Mouse (Mus musculus): ENCODE measurements around the gene Serpinb11.

Gene Serpinb11

GRCm38 (mm10) chr1:107360898-107361297 is at the start of gene Serpinb11:
Gene Serpinb11, plus strand, starts transcription at chr1:107361198.
- no peak for DNase-seq (ENCODE audit: low spot score)

DNA sequence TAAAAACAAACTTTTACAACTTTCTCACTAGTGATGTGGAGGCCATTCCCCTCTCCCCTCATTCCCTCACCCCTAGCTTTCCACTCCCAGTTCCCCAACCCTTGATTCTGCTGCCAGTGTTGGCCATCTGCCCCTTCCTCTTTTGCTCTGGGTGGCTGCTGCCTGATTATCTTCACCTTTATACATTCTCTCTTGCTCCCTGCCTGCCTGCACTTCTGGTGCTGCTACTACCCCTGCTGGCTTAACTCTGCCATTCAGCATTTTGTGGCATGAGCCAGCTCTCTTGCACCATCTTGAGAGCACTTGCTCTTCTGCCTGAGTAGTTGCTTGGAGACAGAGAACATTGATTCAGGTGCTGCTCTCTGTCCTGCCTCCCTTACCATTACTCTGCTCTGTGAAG is 15.0 kb upstream of the Serpinb11 start:
- DNase-seq (ENCODE audit: low spot score) = peak; percentile 5

- no peak for DNase-seq (ENCODE audit: low spot score)
Measured at GRCm38 (mm10) chr1:107346788-107347187, 14.2 kb upstream of the Serpinb11 start.

GRCm38 (mm10) chr1:107350392-107350791 is 10.6 kb upstream of the Serpinb11 start:
- no peak for DNase-seq (ENCODE audit: low spot score)

DNA sequence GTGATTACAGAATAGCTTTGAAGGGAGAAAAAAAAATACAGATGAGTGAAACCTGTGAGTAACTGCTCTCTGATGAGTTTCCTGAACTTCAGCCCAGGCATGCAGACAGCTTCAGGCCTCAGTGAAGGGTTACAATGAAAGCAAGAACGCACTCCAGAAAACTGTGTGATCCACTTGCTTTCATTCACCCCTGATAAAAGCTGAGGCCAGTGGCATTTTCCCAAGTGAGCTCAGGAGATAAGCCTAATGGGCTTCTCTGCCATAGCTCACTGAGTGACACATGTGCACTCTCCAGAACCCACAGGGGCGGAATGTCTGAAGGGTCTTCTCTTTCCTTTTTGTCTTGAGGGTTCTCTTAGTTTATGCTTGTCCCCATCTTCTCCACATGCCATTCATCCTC is 9.9 kb upstream of the Serpinb11 start:
- DNase-seq (ENCODE audit: low spot score) = no peak

GRCm38 (mm10) chr1:107353046-107353445 is 8.0 kb upstream of the Serpinb11 start:
- DNase-seq (ENCODE audit: low spot score) = no peak

DNA sequence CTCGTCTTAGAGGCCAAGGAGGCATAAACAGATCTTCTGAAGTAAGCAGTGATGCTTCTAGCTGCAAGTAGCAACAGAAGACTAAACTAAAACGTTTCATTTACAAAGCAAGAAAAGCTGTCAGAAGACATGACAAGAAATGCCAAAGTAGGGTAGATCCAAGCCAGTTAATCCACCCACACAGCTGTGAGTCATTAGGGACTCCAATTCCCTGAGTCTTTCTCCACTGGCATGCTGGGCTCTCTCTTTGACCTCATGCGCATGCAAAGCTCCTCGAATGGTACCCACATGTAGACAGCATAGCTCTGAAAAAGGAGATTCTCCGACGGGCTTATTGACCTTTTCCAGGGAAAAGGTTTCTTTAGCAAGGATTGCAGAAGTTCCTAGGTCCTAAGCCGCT is 5.0 kb downstream of the Serpinb11 start:
- no peak for DNase-seq (ENCODE audit: low spot score)

DNA sequence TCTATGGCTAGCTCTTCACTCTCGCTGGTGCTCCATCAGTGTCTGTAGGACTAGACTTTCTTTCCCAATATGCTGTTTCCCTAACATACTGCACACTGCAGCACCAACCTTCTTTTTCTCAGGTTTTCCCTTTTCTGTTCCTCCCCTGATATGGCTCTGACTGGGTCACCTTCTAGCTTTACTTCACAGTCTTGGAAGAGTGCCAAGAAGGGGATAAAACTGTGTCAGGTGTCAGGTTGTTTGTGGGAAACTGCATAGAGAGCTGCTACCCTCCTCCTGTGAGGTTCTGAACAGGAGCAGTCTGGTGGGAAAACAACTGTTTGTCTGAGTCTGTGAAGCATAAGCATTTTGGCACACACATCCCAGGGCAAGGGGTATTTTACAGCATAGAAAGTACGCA is 7.9 kb downstream of the Serpinb11 start:
- DNase-seq (ENCODE audit: low spot score) = no peak

DNA sequence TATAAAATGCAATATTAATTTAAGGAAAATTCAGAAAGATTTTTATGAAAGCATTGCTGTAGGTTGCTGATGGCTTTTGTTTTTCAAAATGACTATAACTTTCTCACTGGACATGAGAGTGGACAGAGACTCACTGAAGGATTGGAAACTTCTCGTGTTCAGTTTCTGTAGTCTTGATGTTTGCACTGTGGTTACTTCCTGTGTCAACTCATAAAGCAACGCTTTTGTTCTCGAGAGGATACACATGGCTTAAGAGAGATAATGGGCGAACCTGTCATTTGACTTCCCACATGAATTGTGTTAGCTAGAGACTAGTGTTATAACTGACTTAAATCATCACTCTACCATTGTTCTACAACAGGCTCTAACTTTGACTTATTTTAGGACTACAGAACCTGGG is 16.0 kb downstream of the Serpinb11 start:
- no peak for DNase-seq (ENCODE audit: low spot score)

DNA sequence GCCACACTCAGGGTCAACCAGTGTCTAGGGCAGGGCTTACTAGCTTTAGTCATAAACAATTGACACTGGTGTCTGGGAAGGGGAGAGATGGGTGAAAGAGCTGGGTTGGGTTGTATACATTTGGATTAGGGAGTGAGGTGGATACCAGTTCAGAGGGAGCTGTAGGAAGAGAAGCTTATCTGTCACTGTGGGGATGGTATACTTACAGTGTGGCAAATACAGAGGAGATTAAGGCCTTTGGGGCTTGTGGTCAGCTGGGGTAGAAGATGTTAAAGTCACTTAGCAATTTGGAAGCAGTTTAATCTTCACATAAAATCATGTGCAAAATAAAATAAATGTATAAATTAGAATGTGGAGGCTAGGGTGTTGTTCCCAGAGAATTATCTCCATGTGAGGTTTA is 17.4 kb downstream of the Serpinb11 start:
- no peak for DNase-seq (ENCODE audit: low spot score)

GRCm38 (mm10) chr1:107381491-107381890 is 20.5 kb downstream of the Serpinb11 start:
- DNase-seq (ENCODE audit: low spot score) = no peak

GRCm38 (mm10) chr1:107382404-107382803 is 21.4 kb downstream of the Serpinb11 start:
- DNase-seq (ENCODE audit: low spot score) = no peak

DNA sequence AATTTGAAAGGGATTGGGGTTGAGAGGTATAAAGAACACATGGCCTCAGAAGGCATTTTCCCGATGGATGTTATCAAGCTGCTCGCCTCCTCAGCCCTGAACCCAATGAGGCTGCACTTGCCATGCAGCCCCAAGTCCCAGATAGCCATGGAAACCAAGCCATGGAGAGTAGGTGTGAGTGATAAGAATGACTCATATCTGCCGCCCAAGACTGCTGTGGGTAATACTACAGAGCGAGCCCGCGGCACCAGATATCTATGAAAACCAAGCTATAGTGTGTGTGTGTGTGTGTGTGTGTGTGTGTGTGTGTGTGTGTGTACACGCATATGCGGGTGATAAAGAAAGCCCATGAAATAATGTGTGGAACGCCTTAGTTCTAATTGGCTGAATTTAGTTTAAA is 23.5 kb downstream of the Serpinb11 start:
- DNase-seq (ENCODE audit: low spot score) = no peak

- no peak for DNase-seq (ENCODE audit: low spot score)
Measured at GRCm38 (mm10) chr1:107389753-107390152, 28.8 kb downstream of the Serpinb11 start.

- no peak for DNase-seq (ENCODE audit: low spot score)
Measured at GRCm38 (mm10) chr1:107397481-107397880, 36.5 kb downstream of the Serpinb11 start.

DNA sequence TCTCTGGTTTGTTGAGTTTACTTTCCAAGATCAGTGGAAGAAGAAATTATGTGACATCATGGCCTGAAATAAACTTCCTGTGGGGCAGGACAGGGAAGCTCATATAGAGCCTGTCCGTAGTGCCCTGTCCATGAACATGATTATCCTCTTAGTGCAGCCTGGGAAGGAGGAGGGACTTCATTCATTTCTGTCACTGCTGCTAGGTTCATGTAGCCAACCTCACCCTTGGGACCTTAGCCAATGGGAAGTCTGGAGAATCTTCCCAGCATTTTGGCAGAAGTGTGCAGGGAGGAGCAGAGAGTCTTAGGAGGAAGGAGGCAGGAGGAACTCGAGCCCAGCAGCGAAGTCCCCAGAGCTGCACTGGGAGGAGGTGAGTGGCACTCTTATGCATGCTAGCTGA is 38.4 kb downstream of the Serpinb11 start, which contains the start of gene Serpinb7:
Gene Serpinb7 (plus strand): TSS at position 301 of the 400 bp plus-strand sequence.
- no peak for DNase-seq (ENCODE audit: low spot score)

- no peak for DNase-seq (ENCODE audit: low spot score)
Measured at GRCm38 (mm10) chr1:107402082-107402481, 41.1 kb downstream of the Serpinb11 start.

GRCm38 (mm10) chr1:107414650-107415049 is 53.7 kb downstream of the Serpinb11 start:
- DNase-seq (ENCODE audit: low spot score) = no peak

DNA sequence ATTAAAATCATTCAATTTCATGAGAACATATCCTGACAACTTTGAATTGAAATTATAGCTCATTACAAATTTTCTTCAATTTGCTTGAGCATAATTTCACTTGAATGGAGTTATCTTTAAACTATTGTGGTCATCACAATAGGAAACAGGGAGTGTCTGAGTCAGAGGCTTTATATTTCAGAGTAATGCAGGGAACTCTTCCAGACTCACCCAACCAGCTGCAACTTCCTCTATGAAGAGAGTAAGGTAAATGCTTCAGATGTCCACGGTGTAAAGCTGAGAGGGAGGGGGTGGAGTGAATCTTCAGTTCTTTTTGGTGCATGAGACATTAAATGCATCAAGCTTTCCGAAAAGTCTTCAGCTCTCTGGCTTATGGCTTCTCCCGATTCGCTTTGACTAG is 61.5 kb downstream of the Serpinb11 start:
- DNase-seq (ENCODE audit: low spot score) = no peak
